ENCODE assay signal across 8 mouse cellular contexts in genomic region chr7:27446521-27447418, GRCm38 (mm10). TPM values are rescaled to one million over a fixed set of nuclear protein-coding genes. Genes with fewer than 3 reads are reported as not detected.
A peak's percentile ranks its signal among the peaks of the same experiment; 100 is the strongest.
DNase-seq lines count a peak whose midpoint lies in the region; ATAC-seq and TF ChIP-seq lines count a peak whose summit lies in the region.

No protein-coding gene starts in this region.

- ATAC-seq in heart, embryonic 12.5 days (ENCODE audit: insufficient number of reproducible peaks, low FRiP score) = 0 out of 2 replicates have a peak, but pooled peaks have one; percentile 1
- 0 out of 2 replicates have a peak, but pooled peaks have one; percentile 1 for ATAC-seq in liver, postnatal 0 days

- no peak for TF ChIP-seq EP300 in liver, postnatal 0 days (IDR thresholded peaks at IDR 0.05; ENCODE audit: low read depth)

- peak overlapping the region; percentile 97 for H3K4me2 ChIP-seq in heart, embryonic 12.5 days
- H3K4me2 ChIP-seq in liver, postnatal 0 days (ENCODE audit: low read depth, low read length) = peak overlapping the region; percentile 80

- no peaks in the 10 kb centered on the region for H3K36me3 ChIP-seq in heart, embryonic 12.5 days
- H3K36me3 ChIP-seq in liver, postnatal 0 days (replicated peaks; ENCODE audit: insufficient read depth, low read length) = no peaks in the 10 kb centered on the region

- intact Hi-C loops in gastrocnemius, postnatal 36 days (cut with DNase I) = no loop called here

- H3K27ac ChIP-seq in heart, embryonic 12.5 days (ENCODE audit: poor library complexity, severe bottlenecking) = no peak overlapping the region
- peak overlapping the region; percentile 91 for H3K27ac ChIP-seq in layer of hippocampus, adult 2 months
- no peak overlapping the region for H3K27ac ChIP-seq in liver, postnatal 0 days (ENCODE audit: low read depth)

- H3K9me3 ChIP-seq in heart, embryonic 12.5 days (replicated peaks) = no peaks in the 10 kb centered on the region
- no peaks in the 10 kb centered on the region for H3K9me3 ChIP-seq in liver, postnatal 0 days (ENCODE audit: low read length)

- H3K27me3 ChIP-seq in heart, embryonic 12.5 days (replicated peaks) = peaks cover 30% of the 10 kb centered on the region
- peaks cover 23% of the 10 kb centered on the region for H3K27me3 ChIP-seq in liver, postnatal 0 days (ENCODE audit: insufficient read depth, low read length)

- peak overlapping the region; percentile 71 for H3K9ac ChIP-seq in heart, embryonic 12.5 days
- peak overlapping the region; percentile 55 for H3K9ac ChIP-seq in liver, postnatal 0 days (replicated peaks)

- WGBS in heart, embryonic 12.5 days = 7% methylated on average over 52 of the region's 53 CpGs
- WGBS in liver, postnatal 0 days (ENCODE audit: insufficient replicate concordance) = 19% methylated on average over 21 of the region's 53 CpGs

- peak overlapping the region; percentile 69 for H3K4me3 ChIP-seq in heart, embryonic 12.5 days
- H3K4me3 ChIP-seq in layer of hippocampus, adult 2 months = peak overlapping the region; percentile 67
- peak overlapping the region; percentile 42 for H3K4me3 ChIP-seq in liver, postnatal 0 days (ENCODE audit: low read depth, low read length)

- DNase-seq in CD8-positive naive resting alpha-beta T cell, adult 2 months (ENCODE audit: low read depth in 2 of 2, low spot score in 2 of 2) = peak; percentile 8 to 13
- DNase-seq in Muller cell, postnatal 12 days (ENCODE audit: inconsistent ontology term) = peak; percentile 45
- DNase-seq in embryo, embryonic 10 days (ENCODE audit: low spot score) = peak; percentile 44
- DNase-seq in layer of hippocampus, adult 2 months (ENCODE audit: low spot score in 2 of 2) = peak; percentile 63 to 65
- peak; percentile 46 for DNase-seq in liver, postnatal 0 days
- DNase-seq in right cerebral cortex, adult 2 months (ENCODE audit: low spot score in 2 of 2) = peak; percentile 76 to 77
- no peak for DNase-seq in gastrocnemius, postnatal 36 days

- H3K4me1 ChIP-seq in heart, embryonic 12.5 days (replicated peaks) = peaks cover 27% of the 10 kb centered on the region
- peaks cover 36% of the 10 kb centered on the region for H3K4me1 ChIP-seq in liver, postnatal 0 days (ENCODE audit: insufficient read depth)

- TF ChIP-seq CTCF in layer of hippocampus, adult 2 months (conservative IDR thresholded peaks at IDR 0.05) = no peak
- TF ChIP-seq CTCF in liver, postnatal 0 days (IDR thresholded peaks at IDR 0.05; ENCODE audit: low read depth) = no peak

RNA-seq across cellular contexts. Expression of gene Sptbn4, which starts 0.7 kb away (rescaled TPM):
- 0.26 TPM in 2 replicates for polyA plus RNA-seq in heart, embryonic 12.5 days (2016; fragmentation: Nextera tagmentation; extraction: Ambion mirVana)
- total RNA-seq in layer of hippocampus, adult 2 months (2021) = 100 to 1,000 TPM; 147 TPM
- 0.02 and 0.18 TPM in 2 replicates for polyA plus RNA-seq in liver, postnatal 0 days (2015; fragmentation: Nextera tagmentation; extraction: Ambion mirVana)
- under 1 TPM in 1 of 2 experiments, not detected in 1; 0.03 TPM for total RNA-seq in gastrocnemius, postnatal 36 days (2021)

RNA-seq across cellular contexts. Expression of gene Blvrb, which starts 1.0 kb away (rescaled TPM):
- polyA plus RNA-seq in heart, embryonic 12.5 days (2016; fragmentation: Nextera tagmentation; extraction: Ambion mirVana) = 68.4 and 82.4 TPM in 2 replicates
- total RNA-seq in layer of hippocampus, adult 2 months (2021) = 10 to 100 TPM; 17.5 to 18.1 TPM
- 372 and 407 TPM in 2 replicates for polyA plus RNA-seq in liver, postnatal 0 days (2015; fragmentation: Nextera tagmentation; extraction: Ambion mirVana)
- total RNA-seq in gastrocnemius, postnatal 36 days (2021) = 10 to 100 TPM; 10.9 to 12.7 TPM

RNA-seq across cellular contexts. Expression of gene Sertad3, which starts 26.8 kb away (rescaled TPM):
- 22.8 and 23.3 TPM in 2 replicates for polyA plus RNA-seq in heart, embryonic 12.5 days (2016; fragmentation: Nextera tagmentation; extraction: Ambion mirVana)
- 1 to 10 TPM; 3.3 to 3.8 TPM for total RNA-seq in layer of hippocampus, adult 2 months (2021)
- 16.2 and 17.0 TPM in 2 replicates for polyA plus RNA-seq in liver, postnatal 0 days (2015; fragmentation: Nextera tagmentation; extraction: Ambion mirVana)
- 1 to 10 TPM; 4.5 to 5.3 TPM for total RNA-seq in gastrocnemius, postnatal 36 days (2021)

RNA-seq across cellular contexts. Expression of gene Sertad1, which starts 39.9 kb away (rescaled TPM):
- polyA plus RNA-seq in heart, embryonic 12.5 days (2016; fragmentation: Nextera tagmentation; extraction: Ambion mirVana) = 35.3 and 35.9 TPM in 2 replicates
- 10 to 100 TPM in 1 of 2 experiments, 1 to 10 TPM in 1; 6.3 to 10.8 TPM for total RNA-seq in layer of hippocampus, adult 2 months (2021)
- polyA plus RNA-seq in liver, postnatal 0 days (2015; fragmentation: Nextera tagmentation; extraction: Ambion mirVana) = 18.3 and 18.5 TPM in 2 replicates
- 1 to 10 TPM; 7.1 to 8.8 TPM for total RNA-seq in gastrocnemius, postnatal 36 days (2021)

RNA-seq across cellular contexts. Expression of gene Prx, which starts 52.4 kb away (rescaled TPM):
- 3.3 and 3.5 TPM in 2 replicates for polyA plus RNA-seq in heart, embryonic 12.5 days (2016; fragmentation: Nextera tagmentation; extraction: Ambion mirVana)
- under 1 TPM; 0.38 to 0.39 TPM for total RNA-seq in layer of hippocampus, adult 2 months (2021)
- 0.25 and 0.28 TPM in 2 replicates for polyA plus RNA-seq in liver, postnatal 0 days (2015; fragmentation: Nextera tagmentation; extraction: Ambion mirVana)
- 10 to 100 TPM in 1 of 2 experiments, 1 to 10 TPM in 1; 4.6 to 10.7 TPM for total RNA-seq in gastrocnemius, postnatal 36 days (2021)

Comparison
In these comparisons a context has a peak if more than half of its experiments do, and no peak if none do; other contexts are left out.
1. DNase-seq: peak in CD8-positive naive resting alpha-beta T cell, adult 2 months (2 of 2), Muller cell, postnatal 12 days (single experiment), embryo, embryonic 10 days (single experiment), layer of hippocampus, adult 2 months (2 of 2), liver, postnatal 0 days (single experiment) and right cerebral cortex, adult 2 months (2 of 2); none in gastrocnemius, postnatal 36 days (0 of 2).
2. RNA of gene Sptbn4, which starts 0.7 kb away (total RNA-seq): 147 TPM in layer of hippocampus, adult 2 months; 0.03 TPM in gastrocnemius, postnatal 36 days; every median in the first group is over 100 times any median in the second.
3. Peak in every context shown above with its lines, with median percentiles within 50 percentile points of each other: H3K4me3 ChIP-seq.